Mouse (Mus musculus): ENCODE data around the gene Stat5a. TPM values are rescaled to one million over a fixed set of nuclear protein-coding genes. Genes with fewer than 3 reads are reported as not detected.

Gene Stat5a
- polyA plus RNA-seq, 1 experiment: 4.0 TPM

- no peak overlapping the region for H3K27ac ChIP-seq (ENCODE audit: control insufficient read depth, insufficient read depth, low read depth, low read length)
- H3K4me1 ChIP-seq (ENCODE audit: control insufficient read depth, insufficient read depth, low read length): no peaks in the 10 kb centered on the region
- no peaks in the 10 kb centered on the region for H3K27me3 ChIP-seq (ENCODE audit: control insufficient read depth, insufficient read depth, low read length)
- H3K36me3 ChIP-seq (ENCODE audit: control insufficient read depth, insufficient read depth, low read length): no peaks in the 10 kb centered on the region
- H3K4me3 ChIP-seq (ENCODE audit: control insufficient read depth, low read depth, low read length): no peak overlapping the region
- TF ChIP-seq POLR2A (IDR thresholded peaks at IDR 0.05; ENCODE audit: control insufficient read depth, low read depth, low read length): no peak
- TF ChIP-seq CTCF (IDR thresholded peaks at IDR 0.05; ENCODE audit: control insufficient read depth, insufficient read depth, insufficient replicate concordance, low read depth, low read length): no peak
Measured at GRCm38 (mm10) chr11:100888348-100888820, 29.2 kb downstream of the Stat5a start.

GRCm38 (mm10) chr11:100890481-100890880 is 31.3 kb downstream of the Stat5a start:
- Histone ChIP-seq H3K27me3 (ENCODE audit: control insufficient read depth, insufficient read depth, low read length) (no peaks in the 10 kb centered on the region), H3K36me3 (ENCODE audit: control insufficient read depth, insufficient read depth, low read length) (peaks cover 3% of the 10 kb centered on the region), H3K4me1 (ENCODE audit: control insufficient read depth, insufficient read depth, low read length) (no peaks in the 10 kb centered on the region), H3K27ac (ENCODE audit: control insufficient read depth, insufficient read depth, low read depth, low read length) (no peak overlapping the region), H3K4me3 (ENCODE audit: control insufficient read depth, low read depth, low read length) (no peak overlapping the region)
- TF ChIP-seq CTCF (IDR thresholded peaks at IDR 0.05; ENCODE audit: control insufficient read depth, insufficient read depth, insufficient replicate concordance, low read depth, low read length) (no peak), POLR2A (IDR thresholded peaks at IDR 0.05; ENCODE audit: control insufficient read depth, low read depth, low read length) (no peak)

- Histone ChIP-seq H3K36me3 (ENCODE audit: control insufficient read depth, insufficient read depth, low read length) (peaks cover 3% of the 10 kb centered on the region), H3K4me3 (ENCODE audit: control insufficient read depth, low read depth, low read length) (no peak overlapping the region), H3K4me1 (ENCODE audit: control insufficient read depth, insufficient read depth, low read length) (no peaks in the 10 kb centered on the region), H3K27me3 (ENCODE audit: control insufficient read depth, insufficient read depth, low read length) (no peaks in the 10 kb centered on the region), H3K27ac (ENCODE audit: control insufficient read depth, insufficient read depth, low read depth, low read length) (no peak overlapping the region)
- no peak for TF ChIP-seq POLR2A (IDR thresholded peaks at IDR 0.05; ENCODE audit: control insufficient read depth, low read depth, low read length)
- no peak for TF ChIP-seq CTCF (IDR thresholded peaks at IDR 0.05; ENCODE audit: control insufficient read depth, insufficient read depth, insufficient replicate concordance, low read depth, low read length)
Measured at GRCm38 (mm10) chr11:100891256-100892123, 32.3 kb downstream of the Stat5a start.

- H3K27me3 ChIP-seq (ENCODE audit: control insufficient read depth, insufficient read depth, low read length): no peaks in the 10 kb centered on the region
- H3K36me3 ChIP-seq (ENCODE audit: control insufficient read depth, insufficient read depth, low read length): peaks cover 3% of the 10 kb centered on the region
- no peaks in the 10 kb centered on the region for H3K4me1 ChIP-seq (ENCODE audit: control insufficient read depth, insufficient read depth, low read length)
- H3K27ac ChIP-seq (ENCODE audit: control insufficient read depth, insufficient read depth, low read depth, low read length): no peak overlapping the region
- TF ChIP-seq POLR2A (IDR thresholded peaks at IDR 0.05; ENCODE audit: control insufficient read depth, low read depth, low read length): no peak
- TF ChIP-seq CTCF (IDR thresholded peaks at IDR 0.05; ENCODE audit: control insufficient read depth, insufficient read depth, insufficient replicate concordance, low read depth, low read length): no peak
- H3K4me3 ChIP-seq (ENCODE audit: control insufficient read depth, low read depth, low read length): no peak overlapping the region
Measured at GRCm38 (mm10) chr11:100892435-100892834, 33.3 kb downstream of the Stat5a start.

GRCm38 (mm10) chr11:100893482-100893881 is 34.3 kb downstream of the Stat5a start:
- Histone ChIP-seq H3K27me3 (ENCODE audit: control insufficient read depth, insufficient read depth, low read length) (no peaks in the 10 kb centered on the region), H3K4me1 (ENCODE audit: control insufficient read depth, insufficient read depth, low read length) (no peaks in the 10 kb centered on the region), H3K4me3 (ENCODE audit: control insufficient read depth, low read depth, low read length) (no peak overlapping the region), H3K27ac (ENCODE audit: control insufficient read depth, insufficient read depth, low read depth, low read length) (no peak overlapping the region), H3K36me3 (ENCODE audit: control insufficient read depth, insufficient read depth, low read length) (peaks cover 3% of the 10 kb centered on the region)
- no peak for TF ChIP-seq POLR2A (IDR thresholded peaks at IDR 0.05; ENCODE audit: control insufficient read depth, low read depth, low read length)
- peak; percentile 90; the same call in 1 of the 2 replicates for TF ChIP-seq CTCF (IDR thresholded peaks at IDR 0.05; ENCODE audit: control insufficient read depth, insufficient read depth, insufficient replicate concordance, low read depth, low read length)

GRCm38 (mm10) chr11:100894146-100894918 is 35.2 kb downstream of the Stat5a start:
- no peak overlapping the region for H3K27ac ChIP-seq (ENCODE audit: control insufficient read depth, insufficient read depth, low read depth, low read length)
- H3K4me3 ChIP-seq (ENCODE audit: control insufficient read depth, low read depth, low read length): no peak overlapping the region
- no peak for TF ChIP-seq POLR2A (IDR thresholded peaks at IDR 0.05; ENCODE audit: control insufficient read depth, low read depth, low read length)
- TF ChIP-seq CTCF (IDR thresholded peaks at IDR 0.05; ENCODE audit: control insufficient read depth, insufficient read depth, insufficient replicate concordance, low read depth, low read length): no peak
- H3K27me3 ChIP-seq (ENCODE audit: control insufficient read depth, insufficient read depth, low read length): no peaks in the 10 kb centered on the region
- H3K36me3 ChIP-seq (ENCODE audit: control insufficient read depth, insufficient read depth, low read length): peaks cover 3% of the 10 kb centered on the region
- no peaks in the 10 kb centered on the region for H3K4me1 ChIP-seq (ENCODE audit: control insufficient read depth, insufficient read depth, low read length)

GRCm38 (mm10) chr11:100896078-100896477 is 36.9 kb downstream of the Stat5a start:
- Histone ChIP-seq H3K27me3 (ENCODE audit: control insufficient read depth, insufficient read depth, low read length) (no peaks in the 10 kb centered on the region), H3K27ac (ENCODE audit: control insufficient read depth, insufficient read depth, low read depth, low read length) (no peak overlapping the region), H3K4me1 (ENCODE audit: control insufficient read depth, insufficient read depth, low read length) (no peaks in the 10 kb centered on the region), H3K36me3 (ENCODE audit: control insufficient read depth, insufficient read depth, low read length) (peaks cover 3% of the 10 kb centered on the region), H3K4me3 (ENCODE audit: control insufficient read depth, low read depth, low read length) (no peak overlapping the region)
- TF ChIP-seq CTCF (IDR thresholded peaks at IDR 0.05; ENCODE audit: control insufficient read depth, insufficient read depth, insufficient replicate concordance, low read depth, low read length) (no peak), POLR2A (IDR thresholded peaks at IDR 0.05; ENCODE audit: control insufficient read depth, low read depth, low read length) (no peak)

Measured in testis, adult 2 months (tissue).